Mouse (Mus musculus) liver, adult 2 months (tissue): ENCODE measurements around the gene Dclk1.

Experiments
- CTCF ChIP-seq: fragments of 200-500 bp; IDR thresholded peaks from 2 replicates; pipeline ENCODE4 v1.5.1; 2011; ENCODE audit warnings: low read depth, low read length, control low read depth
- POLR2A ChIP-seq: fragments of 200-500 bp; IDR thresholded peaks from 2 replicates; pipeline ENCODE4 v1.6.1; 2011; ENCODE audit warnings: low read length, control low read depth; ENCODE audit not compliant: insufficient read depth; ENCODE audit errors: extremely low read depth

- TF ChIP-seq CTCF (no peak), POLR2A (no peak)
Observed at GRCm38 (mm10) chr3:55499298-55499697, 257.1 kb downstream of the Dclk1 start.
